Mouse (Mus musculus): ENCODE measurements around the gene Fam83b.

- no peak for TF ChIP-seq POLR2A (IDR thresholded peaks at IDR 0.05; ENCODE audit: borderline replicate concordance, control insufficient read depth, low read depth, low read length)
- TF ChIP-seq CTCF (IDR thresholded peaks at IDR 0.05; ENCODE audit: control insufficient read depth, insufficient read depth, low read length), result no peak
These were observed 30.5 kb upstream of the Fam83b start for GRCm38 (mm10) chr9:76597395-76597794.

Data from bone marrow, adult 2 months (tissue).